Mouse (Mus musculus): ENCODE measurements around the gene Lmbr1l. TPM values are rescaled to one million over a fixed set of nuclear protein-coding genes. Genes with fewer than 3 reads are reported as not detected.
"Not testable (repeated sequence)": the region's sequence is repeated elsewhere in the genome, so short reads cannot be mapped to it uniquely, and the experiment has no call there.

Gene Lmbr1l
- polyA plus RNA-seq, 1 experiment from 2014 or later, result 3.7 TPM

DNA sequence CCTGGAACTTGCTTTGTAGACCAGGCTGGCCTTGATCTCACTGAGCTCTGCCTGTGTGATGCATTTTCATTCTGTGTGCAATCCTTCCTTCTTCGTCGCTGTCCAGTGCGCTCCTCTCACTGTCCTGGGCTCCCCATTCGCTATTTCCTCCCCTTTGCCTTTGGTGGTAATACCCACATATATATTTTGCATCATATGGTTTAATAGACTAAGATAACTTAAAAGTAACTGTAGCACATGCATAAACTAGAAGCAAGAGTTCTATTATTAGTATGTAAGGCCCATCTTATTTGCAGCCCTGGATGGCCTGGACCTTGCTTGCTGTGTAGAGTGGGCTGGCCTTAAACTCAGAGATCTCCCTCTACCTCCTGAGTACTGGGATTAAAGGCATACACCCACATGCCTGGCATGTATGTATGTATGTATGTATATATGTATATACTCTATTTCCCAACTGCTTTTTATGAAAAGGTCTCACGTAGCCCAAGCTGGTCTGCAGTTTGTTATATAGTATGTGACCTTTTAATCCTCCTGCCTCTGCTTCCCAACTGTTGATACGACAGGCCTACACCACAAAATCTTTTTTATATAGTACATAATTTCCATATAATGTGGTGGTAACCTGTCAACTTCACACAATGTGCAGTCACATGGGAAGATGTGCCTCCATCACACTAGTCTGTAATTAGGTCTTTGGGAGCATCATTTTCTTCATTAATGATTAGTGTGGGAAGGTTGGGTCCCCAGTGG is 31.0 kb upstream of the Lmbr1l start:
- WGBS (ENCODE audit: missing documents), result 96% methylated on average over 6 of the region's 6 CpGs
- Histone ChIP-seq H3K36me3 (ENCODE audit: inconsistent target) (no peaks in the 10 kb centered on the region), H3K4me3 (ENCODE audit: inconsistent target) (no peak overlapping the region), H3K27ac (no peak overlapping the region), H3K79me2 (ENCODE audit: inconsistent target) (peaks cover 13% of the 10 kb centered on the region)

DNA sequence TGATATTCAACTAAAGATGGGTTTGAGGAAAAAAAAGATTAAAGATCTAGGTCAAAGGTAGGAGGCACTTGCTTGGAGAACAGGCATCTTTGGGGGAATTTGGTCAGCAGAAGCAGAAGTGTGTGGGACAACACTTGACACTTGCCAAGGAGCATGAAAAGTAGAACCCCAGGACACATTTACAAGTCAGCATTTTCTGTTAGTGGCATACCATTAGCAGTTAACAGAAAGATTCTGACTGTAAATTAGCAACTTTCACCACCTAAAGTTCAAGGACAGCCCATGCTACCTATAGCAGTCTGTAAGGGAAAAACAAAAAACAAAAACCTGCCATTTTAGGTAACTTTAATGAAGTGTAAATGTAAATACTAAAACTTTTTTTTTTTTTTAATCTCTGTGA is 30.4 kb upstream of the Lmbr1l start:
- Histone ChIP-seq H3K79me2 (ENCODE audit: inconsistent target) (peaks cover 13% of the 10 kb centered on the region), H3K27ac (no peak overlapping the region), H3K4me3 (ENCODE audit: inconsistent target) (no peak overlapping the region), H3K36me3 (ENCODE audit: inconsistent target) (no peaks in the 10 kb centered on the region)

DNA sequence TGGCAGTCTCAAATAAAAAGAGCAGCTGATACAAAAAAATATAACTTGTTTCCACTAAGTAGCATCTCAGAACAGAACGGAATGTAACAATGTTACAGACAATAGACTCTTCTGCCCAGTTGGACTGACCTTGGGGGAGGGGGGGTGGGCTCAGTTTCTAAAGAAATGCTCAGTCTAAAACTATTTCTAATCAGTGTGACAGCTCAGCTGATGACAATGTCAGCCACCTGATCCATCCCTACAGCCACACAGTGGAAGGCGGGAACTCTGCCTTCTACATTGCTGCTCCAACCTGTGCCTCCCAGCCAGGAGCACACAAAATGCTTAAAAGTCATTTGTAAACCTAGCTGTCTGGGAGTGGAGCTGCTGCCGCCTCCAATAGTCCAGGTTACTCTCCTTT is 29.9 kb upstream of the Lmbr1l start:
- 90% methylated on average over 3 of the region's 3 CpGs for WGBS (ENCODE audit: missing documents)
- H3K27ac ChIP-seq, result no peak overlapping the region
- no peak overlapping the region for H3K4me3 ChIP-seq (ENCODE audit: inconsistent target)
- H3K36me3 ChIP-seq (ENCODE audit: inconsistent target), result no peaks in the 10 kb centered on the region
- H3K79me2 ChIP-seq (ENCODE audit: inconsistent target), result peaks cover 13% of the 10 kb centered on the region

DNA sequence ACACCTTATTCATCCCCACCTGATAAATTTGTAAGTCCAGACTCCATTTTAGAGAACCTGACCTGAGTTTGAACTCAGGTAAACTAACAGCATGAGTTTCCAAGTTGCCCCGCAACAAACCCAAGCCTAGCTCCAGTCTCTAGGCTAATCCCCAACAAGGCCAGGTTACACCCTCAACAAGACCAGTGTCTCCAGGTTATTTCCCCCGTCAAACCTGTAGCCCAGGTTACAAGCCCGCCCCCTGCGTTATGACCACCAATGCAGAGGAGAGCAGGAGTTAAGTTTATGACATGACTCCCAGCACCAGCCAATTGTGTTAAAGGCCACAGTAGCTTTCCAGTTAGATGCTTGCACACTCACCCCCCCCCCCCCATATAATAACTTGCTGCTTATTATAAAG is 25.1 kb upstream of the Lmbr1l start:
- Histone ChIP-seq H3K27ac (no peak overlapping the region), H3K79me2 (ENCODE audit: inconsistent target) (no peaks in the 10 kb centered on the region), H3K4me3 (ENCODE audit: inconsistent target) (no peak overlapping the region), H3K36me3 (ENCODE audit: inconsistent target) (no peaks in the 10 kb centered on the region)
- 97% methylated on average over 4 of the region's 4 CpGs for WGBS (ENCODE audit: missing documents)

DNA sequence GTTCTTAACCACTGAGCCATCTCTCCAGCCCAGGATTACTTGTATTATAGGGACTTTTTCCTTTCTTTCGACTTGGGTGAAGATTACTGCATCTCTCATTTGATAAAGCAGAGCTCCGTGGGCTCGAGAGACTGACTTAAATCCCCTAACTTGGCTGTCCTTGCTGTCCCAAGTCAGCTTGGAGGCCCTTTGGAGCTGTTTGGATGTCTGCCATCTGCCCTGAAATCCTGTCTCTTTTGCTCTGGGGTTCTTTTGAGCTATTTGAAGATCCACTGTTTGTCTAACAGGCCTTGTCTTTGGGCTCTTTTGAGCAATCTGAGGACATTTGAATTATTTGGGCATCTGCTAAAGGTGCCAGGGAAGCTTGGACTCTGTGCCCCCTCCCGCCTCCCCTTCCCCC is 24.1 kb upstream of the Lmbr1l start:
- H3K36me3 ChIP-seq (ENCODE audit: inconsistent target), result no peaks in the 10 kb centered on the region
- no peak overlapping the region for H3K27ac ChIP-seq
- H3K4me3 ChIP-seq (ENCODE audit: inconsistent target), result no peak overlapping the region
- WGBS (ENCODE audit: missing documents), result 94% methylated on average over 4 of the region's 4 CpGs
- no peaks in the 10 kb centered on the region for H3K79me2 ChIP-seq (ENCODE audit: inconsistent target)

DNA sequence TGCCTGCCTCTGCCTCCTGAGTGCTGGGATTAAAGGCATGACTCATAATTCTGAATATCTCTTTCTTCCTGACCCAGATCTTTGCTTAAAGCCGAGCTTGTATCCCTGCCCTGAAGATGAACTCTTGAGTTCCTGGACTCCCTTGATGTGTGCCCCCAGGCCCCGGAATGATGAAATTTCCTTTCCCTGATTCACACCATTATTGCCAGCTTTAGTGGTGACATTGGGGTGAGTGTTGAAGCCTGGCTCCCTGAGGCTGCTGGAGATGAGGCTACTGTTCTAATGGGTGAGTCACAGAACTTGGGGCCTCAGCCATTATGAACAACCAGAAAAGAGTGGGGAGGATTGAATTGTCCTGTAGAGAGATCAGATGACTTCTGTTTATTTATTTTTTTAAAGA is 23.5 kb upstream of the Lmbr1l start:
- no peak overlapping the region for H3K27ac ChIP-seq
- H3K4me3 ChIP-seq (ENCODE audit: inconsistent target), result no peak overlapping the region
- WGBS (ENCODE audit: missing documents), result 83% methylated on average over 1 of the region's 2 CpGs
- H3K36me3 ChIP-seq (ENCODE audit: inconsistent target), result no peaks in the 10 kb centered on the region
- no peaks in the 10 kb centered on the region for H3K79me2 ChIP-seq (ENCODE audit: inconsistent target)

DNA sequence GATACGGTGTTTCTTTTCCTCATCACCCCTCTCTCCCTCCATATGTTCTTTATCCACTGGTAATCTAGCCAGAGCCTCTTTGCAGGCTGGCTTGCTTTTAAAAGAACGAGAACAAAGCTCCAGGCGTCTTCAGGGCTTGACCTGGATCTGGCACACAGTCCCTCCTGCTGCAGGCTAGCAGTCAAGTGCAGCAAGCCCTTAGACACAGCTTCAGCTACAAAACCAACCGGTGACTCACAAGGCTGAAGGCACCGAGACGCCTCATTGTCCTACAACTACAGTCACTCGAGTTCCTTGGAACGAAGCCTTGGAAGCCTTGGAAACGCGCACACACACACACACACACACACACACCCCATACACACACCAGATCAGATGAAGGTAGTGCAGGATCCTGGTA is 22.8 kb upstream of the Lmbr1l start:
- Histone ChIP-seq H3K79me2 (ENCODE audit: inconsistent target) (peaks cover 2% of the 10 kb centered on the region; the same call in 1 of the 2 replicates), H3K27ac (no peak overlapping the region), H3K4me3 (ENCODE audit: inconsistent target) (no peak overlapping the region), H3K36me3 (ENCODE audit: inconsistent target) (no peaks in the 10 kb centered on the region)
- 94% methylated on average over 10 of the region's 10 CpGs for WGBS (ENCODE audit: missing documents)

DNA sequence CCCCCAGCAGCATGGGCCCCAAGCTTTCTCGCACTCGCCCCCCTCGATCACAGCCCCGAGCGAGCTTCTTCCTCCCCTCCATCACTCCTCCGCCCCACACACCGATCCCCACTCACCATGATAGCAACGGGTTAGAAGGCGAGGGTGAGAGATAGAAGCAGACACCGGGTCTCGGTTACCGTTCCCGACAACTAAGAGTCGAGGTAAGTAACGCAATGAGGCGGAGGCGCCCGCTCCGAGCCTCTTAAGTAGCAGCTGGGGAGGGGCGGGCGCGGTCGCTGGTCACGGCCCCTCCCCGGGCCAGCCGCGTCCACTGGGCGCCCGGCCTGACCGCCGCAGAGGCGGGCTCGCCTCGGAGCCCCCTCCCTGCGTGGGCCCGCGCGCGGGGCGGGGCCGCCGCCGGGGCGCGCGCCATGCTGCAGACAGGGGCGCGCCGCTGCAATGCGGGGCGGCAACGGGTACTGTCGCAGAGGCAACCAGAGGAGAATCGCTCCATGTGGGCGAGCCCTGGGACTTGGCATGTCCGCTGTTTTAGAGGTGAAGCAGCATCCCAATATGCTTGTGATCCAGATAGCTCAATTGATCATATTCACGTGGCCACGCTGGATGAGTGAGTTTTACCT is 16.3 kb upstream of the Lmbr1l start, which contains the start of gene Tuba1b:
Tuba1b (minus strand) TSS at position 349 of the 623 bp plus-strand sequence.
- Histone ChIP-seq H3K27ac (peak within 1 kb of the TSS; percentile 95), H3K4me3 (ENCODE audit: inconsistent target) (peak within 1 kb of the TSS; percentile 89), H3K36me3 (ENCODE audit: inconsistent target) (no peaks in the 10 kb centered on the region), H3K79me2 (ENCODE audit: inconsistent target) (peaks cover 23% of the 10 kb centered on the region)
- WGBS (ENCODE audit: missing documents), result 0% methylated on average over 39 of the region's 58 CpGs

DNA sequence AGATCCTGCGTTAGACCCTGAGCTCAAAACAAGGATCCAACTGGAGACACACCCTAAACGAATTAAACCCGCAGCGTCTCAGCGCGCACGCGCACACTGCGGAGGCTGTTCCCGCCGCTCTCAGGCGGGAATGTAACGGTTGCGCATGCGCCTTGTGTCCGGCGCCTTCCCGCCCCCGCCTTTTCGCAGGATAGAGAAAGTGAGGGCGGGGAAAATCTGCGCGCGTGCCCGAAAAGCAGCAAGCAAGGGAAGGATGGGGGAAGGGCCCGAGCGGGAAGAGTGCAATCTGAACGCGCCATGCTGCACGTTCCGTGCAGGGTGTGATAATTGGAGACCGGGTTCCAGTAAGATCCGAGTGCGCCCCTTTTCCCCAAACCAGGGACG is 15.8 kb upstream of the Lmbr1l start:
- under 1% methylated on average over 34 of the region's 35 CpGs for WGBS (ENCODE audit: missing documents)
- Histone ChIP-seq H3K36me3 (ENCODE audit: inconsistent target) (no peaks in the 10 kb centered on the region), H3K79me2 (ENCODE audit: inconsistent target) (peaks cover 23% of the 10 kb centered on the region), H3K27ac (peak overlapping the region; percentile 95), H3K4me3 (ENCODE audit: inconsistent target) (peak overlapping the region; percentile 89)

DNA sequence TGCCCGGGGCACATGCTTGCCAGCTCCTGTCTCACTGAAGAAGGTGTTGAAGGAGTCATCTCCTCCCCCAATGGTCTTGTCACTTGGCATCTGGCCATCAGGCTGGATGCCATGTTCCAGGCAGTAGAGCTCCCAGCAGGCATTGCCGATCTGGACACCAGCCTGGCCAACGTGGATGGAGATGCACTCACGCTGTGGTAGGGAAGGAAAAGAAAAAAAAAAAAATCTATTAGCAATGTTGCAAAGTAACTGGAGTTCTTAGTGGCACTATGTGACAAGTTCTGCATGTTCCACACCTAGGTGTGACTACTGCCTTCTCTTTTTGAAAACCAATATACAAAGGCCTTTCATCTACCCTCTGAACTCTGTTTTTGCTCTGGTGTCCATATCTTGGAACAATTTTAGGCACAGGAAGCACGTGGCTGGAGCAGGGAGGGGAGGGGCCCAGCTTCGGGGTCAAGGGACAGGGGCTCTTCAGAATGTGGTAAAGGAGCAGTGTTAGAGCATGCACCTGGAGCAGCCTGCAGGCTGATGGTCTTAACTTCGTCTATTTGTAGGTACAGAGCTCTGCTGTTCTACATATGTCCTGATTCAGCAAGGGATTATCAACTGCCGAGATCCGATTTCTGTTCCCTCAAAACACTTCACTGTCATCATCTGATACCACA is 15.1 kb upstream of the Lmbr1l start:
- Histone ChIP-seq H3K4me3 (ENCODE audit: inconsistent target) (peak overlapping the region; percentile 89), H3K79me2 (ENCODE audit: inconsistent target) (peaks cover 23% of the 10 kb centered on the region), H3K27ac (peak overlapping the region; percentile 95)
- H3K36me3 ChIP-seq (ENCODE audit: inconsistent target), result not testable (repeated sequence)
- WGBS (ENCODE audit: missing documents), result 3% methylated on average over 7 of the region's 9 CpGs

DNA sequence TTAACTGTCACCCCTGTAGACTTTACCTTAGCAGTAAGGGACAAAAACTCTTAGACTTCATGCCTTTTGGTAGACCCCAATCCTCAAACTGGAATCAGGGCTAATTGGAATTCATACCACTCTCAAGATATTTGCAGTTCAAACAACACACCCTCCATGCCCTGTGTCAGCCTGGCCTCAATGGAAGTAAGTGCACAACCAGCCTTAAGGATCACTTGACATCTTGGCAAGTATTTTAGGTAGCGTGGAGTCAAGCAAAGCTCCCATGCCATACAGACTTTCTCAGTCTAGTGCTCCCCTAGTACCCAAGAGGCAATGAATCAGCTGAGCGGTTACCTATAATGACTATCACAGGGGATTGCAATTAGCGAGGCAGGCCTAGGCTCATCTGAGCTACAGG is 13.0 kb upstream of the Lmbr1l start:
- Histone ChIP-seq H3K36me3 (ENCODE audit: inconsistent target) (no peaks in the 10 kb centered on the region), H3K79me2 (ENCODE audit: inconsistent target) (peaks cover 23% of the 10 kb centered on the region), H3K4me3 (ENCODE audit: inconsistent target) (no peak overlapping the region), H3K27ac (no peak overlapping the region)
- WGBS (ENCODE audit: missing documents), result 90% methylated on average over 3 of the region's 3 CpGs

DNA sequence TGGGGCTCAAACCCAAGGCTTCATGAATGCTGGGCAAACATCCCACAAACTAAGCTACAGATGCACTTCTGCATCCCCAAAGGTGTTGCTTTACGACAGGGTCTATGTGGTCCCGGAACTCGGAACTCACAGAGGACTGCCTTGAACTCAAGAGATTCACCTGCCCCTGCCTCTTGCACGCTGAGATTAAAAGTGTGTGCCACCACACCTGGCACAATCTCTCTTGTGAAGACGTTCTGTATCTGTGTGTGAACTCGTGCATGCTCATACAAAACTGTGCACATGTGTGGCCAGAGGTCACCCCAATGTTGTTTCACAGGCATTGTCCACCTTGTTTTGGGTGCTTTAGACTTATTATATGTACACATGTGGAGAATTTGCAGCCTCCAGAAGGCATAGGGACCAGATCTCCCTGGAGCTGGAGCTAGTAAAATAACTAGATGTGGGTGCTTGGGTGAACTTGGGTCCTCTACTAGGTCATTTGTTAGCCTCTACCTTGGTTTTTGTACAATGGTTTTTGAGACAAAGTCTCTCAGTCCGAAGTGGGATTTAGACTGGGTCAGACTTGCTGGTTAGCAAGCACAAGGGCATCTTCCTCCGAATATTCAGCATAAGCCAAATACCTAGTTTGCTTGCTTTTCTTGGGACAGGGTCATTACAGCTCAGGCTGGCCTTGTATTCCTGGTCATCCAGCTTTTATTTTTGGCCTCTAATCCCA is 12.1 kb upstream of the Lmbr1l start:
- WGBS (ENCODE audit: missing documents), result 75% methylated on average over 8 of the region's 8 CpGs
- Histone ChIP-seq H3K36me3 (ENCODE audit: inconsistent target) (no peaks in the 10 kb centered on the region), H3K79me2 (ENCODE audit: inconsistent target) (peaks cover 14% of the 10 kb centered on the region), H3K4me3 (ENCODE audit: inconsistent target) (no peak overlapping the region), H3K27ac (no peak overlapping the region)

DNA sequence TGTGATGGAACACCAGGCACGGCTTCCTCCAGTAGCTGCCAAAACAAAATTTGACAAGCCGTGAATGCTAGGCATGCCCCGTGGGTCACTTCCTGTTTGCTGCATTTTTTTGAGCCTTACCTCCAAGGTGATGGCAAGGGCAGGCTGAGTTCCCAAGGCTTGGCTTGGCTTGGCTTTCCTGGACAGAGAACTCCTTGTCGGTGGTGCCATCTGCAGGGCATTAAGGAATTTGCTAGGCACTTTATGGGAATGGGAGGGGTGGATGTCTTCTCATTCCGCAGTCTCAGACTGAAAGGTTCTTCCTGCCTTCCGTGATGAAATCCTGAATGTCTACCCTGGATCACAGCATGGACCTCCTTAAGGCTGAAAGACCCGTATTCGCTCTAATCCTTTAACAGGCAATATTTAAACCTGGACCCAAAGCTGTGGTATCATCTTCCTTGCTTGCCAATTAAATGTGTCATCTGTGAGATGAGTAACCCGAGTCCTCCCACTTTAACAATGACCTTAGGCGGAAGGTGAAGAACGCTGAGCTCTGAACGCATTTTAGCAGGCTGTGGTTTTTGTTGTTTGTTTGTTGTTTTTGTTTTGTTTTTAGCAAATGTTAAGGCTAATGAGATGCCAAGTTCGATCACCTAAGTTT is 10.7 kb upstream of the Lmbr1l start:
- Histone ChIP-seq H3K4me3 (ENCODE audit: inconsistent target) (no peak overlapping the region), H3K27ac (no peak overlapping the region)
- WGBS (ENCODE audit: missing documents), result 34% methylated on average over 13 of the region's 13 CpGs

DNA sequence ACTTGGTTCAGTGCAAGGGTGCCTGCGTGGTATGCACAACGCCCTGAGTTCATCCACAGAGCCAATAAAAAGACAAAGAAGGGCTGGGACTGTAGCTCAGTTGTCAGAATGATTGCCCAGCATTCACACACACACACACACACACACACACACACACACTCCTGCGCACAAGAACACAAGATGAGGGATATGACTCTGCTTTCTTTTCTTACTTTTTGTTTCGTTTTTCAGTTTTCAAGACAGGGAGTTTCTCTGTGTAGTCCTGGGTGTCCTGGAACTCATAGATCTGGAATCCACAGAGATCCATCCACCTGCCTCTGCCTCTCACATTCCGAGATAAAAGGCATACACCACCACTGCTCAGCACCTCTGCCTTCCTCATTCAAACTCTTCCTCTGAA is 9.5 kb upstream of the Lmbr1l start:
- no peaks in the 10 kb centered on the region for H3K36me3 ChIP-seq (ENCODE audit: inconsistent target)
- H3K79me2 ChIP-seq (ENCODE audit: inconsistent target), result no peaks in the 10 kb centered on the region
- no peak overlapping the region for H3K4me3 ChIP-seq (ENCODE audit: inconsistent target)
- WGBS (ENCODE audit: missing documents), result 36% methylated on average over 5 of the region's 5 CpGs
- H3K27ac ChIP-seq, result no peak overlapping the region

More for the DNA sequence above, 10.7 kb upstream of the Lmbr1l start:
- Histone ChIP-seq H3K79me2 (ENCODE audit: inconsistent target) (peaks cover 9% of the 10 kb centered on the region), H3K36me3 (ENCODE audit: inconsistent target) (no peaks in the 10 kb centered on the region)

All from macrophage (primary cell).